In genomic region chr8:70773410-70773809, GRCm38 (mm10) we compare ENCODE assay signal across 9 mouse cellular contexts. TPM values are rescaled to one million over a fixed set of nuclear protein-coding genes. Genes with fewer than 3 reads are reported as not detected.
A peak's percentile ranks its signal among the peaks of the same experiment; 100 is the strongest.
DNase-seq lines count a peak whose midpoint lies in the region; ATAC-seq and TF ChIP-seq lines count a peak whose summit lies in the region.
"Had no signal": no experiment of that assay in that cellular context is flagged by ENCODE, and none has a peak within 500 bp of the region (broad histone marks: within the 10 kb centered on the region; RNA-seq: fewer than 3 reads in every experiment).

No protein-coding gene starts in this region.

- H3K27ac ChIP-seq in forebrain, embryonic 12.5 days, result peak overlapping the region; percentile 47; the same call in 1 of the 2 replicates
- no peak overlapping the region for H3K27ac ChIP-seq in forebrain, embryonic 11.5 days (ENCODE audit: low read depth, low read length)
- H3K27ac ChIP-seq in lung, embryonic 15.5 days, result peak overlapping the region; percentile 80
- H3K27ac ChIP-seq in hindbrain, embryonic 12.5 days, result peak overlapping the region; percentile 23; the same call in 1 of the 2 replicates
- peak overlapping the region; percentile 72 for H3K27ac ChIP-seq in small intestine, adult 2 months (ENCODE audit: insufficient read depth, low read depth, low read length)

- H3K9ac ChIP-seq in forebrain, embryonic 12.5 days, result 0 out of 2 replicates have a peak overlapping the region, but pooled peaks have one; percentile 36
- no peak overlapping the region for H3K9ac ChIP-seq in forebrain, embryonic 11.5 days (ENCODE audit: low read length)
- H3K9ac ChIP-seq in lung, embryonic 15.5 days, result 0 out of 2 replicates have a peak overlapping the region, but pooled peaks have one; percentile 28
- 0 out of 2 replicates have a peak overlapping the region, but pooled peaks have one; percentile 33 for H3K9ac ChIP-seq in hindbrain, embryonic 12.5 days

- peaks cover 60% of the 10 kb centered on the region for H3K36me3 ChIP-seq in forebrain, embryonic 12.5 days (replicated peaks)
- peaks cover 2% of the 10 kb centered on the region; the same call in 1 of the 2 replicates for H3K36me3 ChIP-seq in forebrain, embryonic 11.5 days (ENCODE audit: control insufficient read depth, insufficient read depth, low read length)
- H3K36me3 ChIP-seq in lung, embryonic 15.5 days, result peaks cover 37% of the 10 kb centered on the region
- H3K36me3 ChIP-seq in hindbrain, embryonic 12.5 days, result peaks cover 64% of the 10 kb centered on the region
- peaks cover 25% of the 10 kb centered on the region for H3K36me3 ChIP-seq in small intestine, adult 2 months (ENCODE audit: control insufficient read depth, insufficient read depth, low read length)

- H3K4me2 ChIP-seq in forebrain, embryonic 12.5 days, result no peak overlapping the region
- no peak overlapping the region for H3K4me2 ChIP-seq in forebrain, embryonic 11.5 days (ENCODE audit: low read depth, low read length, severe bottlenecking)
- H3K4me2 ChIP-seq in lung, embryonic 15.5 days, result peak overlapping the region; percentile 42
- H3K4me2 ChIP-seq in hindbrain, embryonic 12.5 days (replicated peaks), result peak overlapping the region; percentile 90; the same call in 1 of the 2 replicates

- H3K4me1 ChIP-seq in forebrain, embryonic 12.5 days, result peaks cover 49% of the 10 kb centered on the region
- peaks cover 10% of the 10 kb centered on the region; the same call in 1 of the 2 replicates for H3K4me1 ChIP-seq in forebrain, embryonic 11.5 days (replicated peaks; ENCODE audit: control insufficient read depth, insufficient read depth, low read length)
- peaks cover 45% of the 10 kb centered on the region for H3K4me1 ChIP-seq in lung, embryonic 15.5 days
- peaks cover 40% of the 10 kb centered on the region for H3K4me1 ChIP-seq in hindbrain, embryonic 12.5 days
- peaks cover 42% of the 10 kb centered on the region for H3K4me1 ChIP-seq in small intestine, adult 2 months (ENCODE audit: control insufficient read depth, insufficient read depth, insufficient read length, low read length)

- no peak for TF ChIP-seq CTCF in small intestine, adult 2 months (IDR thresholded peaks at IDR 0.05; ENCODE audit: extremely low read depth, insufficient read length, insufficient replicate concordance, low read depth, low read length)

- 0 out of 2 replicates have a peak overlapping the region, but pooled peaks have one; percentile 2 for H3K4me3 ChIP-seq in forebrain, embryonic 12.5 days (replicated peaks)
- H3K4me3 ChIP-seq in forebrain, embryonic 11.5 days (ENCODE audit: low read depth, low read length), result no peak overlapping the region
- H3K4me3 ChIP-seq in lung, embryonic 15.5 days, result no peak overlapping the region
- H3K4me3 ChIP-seq in hindbrain, embryonic 12.5 days, result no peak overlapping the region
- H3K4me3 ChIP-seq in small intestine, adult 2 months (ENCODE audit: low read depth, low read length), result peak overlapping the region; percentile 40

- ATAC-seq in forebrain, embryonic 12.5 days (ENCODE audit: low FRiP score), result no peak
- ATAC-seq in forebrain, embryonic 11.5 days (replicated peaks; ENCODE audit: low FRiP score), result no peak
- no peak for ATAC-seq in lung, embryonic 15.5 days (ENCODE audit: borderline replicate concordance, extremely low read depth, low FRiP score, low TSS enrichment)
- no peak for ATAC-seq in hindbrain, embryonic 12.5 days (ENCODE audit: low FRiP score)

- no peaks in the 10 kb centered on the region for H3K9me3 ChIP-seq in forebrain, embryonic 12.5 days
- H3K9me3 ChIP-seq in forebrain, embryonic 11.5 days (ENCODE audit: control insufficient read depth, low read length), result no peaks in the 10 kb centered on the region
- no peaks in the 10 kb centered on the region for H3K9me3 ChIP-seq in lung, embryonic 15.5 days
- no peaks in the 10 kb centered on the region for H3K9me3 ChIP-seq in hindbrain, embryonic 12.5 days (replicated peaks)

- TF ChIP-seq POLR2A in small intestine, adult 2 months (IDR thresholded peaks at IDR 0.05; ENCODE audit: low read depth, low read length), result no peak

- 82% methylated on average over 5 of the region's 5 CpGs for WGBS in forebrain, embryonic 12.5 days
- 93% methylated on average over 5 of the region's 5 CpGs for WGBS in forebrain, embryonic 11.5 days
- 51% methylated on average over 5 of the region's 5 CpGs for WGBS in lung, embryonic 15.5 days
- 91% methylated on average over 5 of the region's 5 CpGs for WGBS in hindbrain, embryonic 12.5 days
- 52% methylated on average over 5 of the region's 5 CpGs for WGBS in small intestine, adult 2 months

- no peak for DNase-seq in forebrain, embryonic 11.5 days (ENCODE audit: low spot score)
- DNase-seq in lung, postnatal 36 days, result no peak
- no peak for DNase-seq in embryo, embryonic 10 days (ENCODE audit: low spot score)
- DNase-seq in right cerebral cortex, adult 2 months (ENCODE audit: low spot score in 2 of 2), result no peak

- 0 out of 2 replicates have a peak, but pooled peaks cover 4% of the 10 kb centered on the region for H3K27me3 ChIP-seq in forebrain, embryonic 12.5 days
- no peaks in the 10 kb centered on the region for H3K27me3 ChIP-seq in forebrain, embryonic 11.5 days (ENCODE audit: control insufficient read depth, insufficient read depth, low read length)
- H3K27me3 ChIP-seq in lung, embryonic 15.5 days, result no peaks in the 10 kb centered on the region
- no peaks in the 10 kb centered on the region for H3K27me3 ChIP-seq in hindbrain, embryonic 12.5 days
- no peaks in the 10 kb centered on the region for H3K27me3 ChIP-seq in small intestine, adult 2 months (ENCODE audit: control insufficient read depth, insufficient read depth, low read length)

RNA-seq across cellular contexts. Expression of gene Pik3r2, which starts 3.1 kb away (rescaled TPM):
- 72.7 and 79.1 TPM in 2 replicates for polyA plus RNA-seq in forebrain, embryonic 12.5 days (2016; fragmentation: Nextera tagmentation; extraction: Ambion mirVana)
- polyA plus RNA-seq in forebrain, embryonic 11.5 days (2014; fragmentation: Nextera tagmentation; extraction: Ambion mirVana), result 58.9 and 61.6 TPM in 2 replicates
- 56.1 and 56.8 TPM in 2 replicates for polyA plus RNA-seq in lung, embryonic 15.5 days (2015; fragmentation: Nextera tagmentation; extraction: Ambion mirVana)
- polyA plus RNA-seq in hindbrain, embryonic 12.5 days (2016; fragmentation: Nextera tagmentation; extraction: Ambion mirVana), result 84.5 and 85.5 TPM in 2 replicates
- polyA plus RNA-seq in small intestine, adult 2 months (2012; rRNA removed), result 129 and 414 TPM in 2 replicates

RNA-seq across cellular contexts. Expression of gene Mpv17l2, which starts 12.7 kb away (rescaled TPM):
- 33.2 and 34.5 TPM in 2 replicates for polyA plus RNA-seq in forebrain, embryonic 12.5 days (2016; fragmentation: Nextera tagmentation; extraction: Ambion mirVana)
- polyA plus RNA-seq in forebrain, embryonic 11.5 days (2014; fragmentation: Nextera tagmentation; extraction: Ambion mirVana), result 31.0 and 34.1 TPM in 2 replicates
- 35.4 and 36.2 TPM in 2 replicates for polyA plus RNA-seq in lung, embryonic 15.5 days (2015; fragmentation: Nextera tagmentation; extraction: Ambion mirVana)
- 38.2 and 38.3 TPM in 2 replicates for polyA plus RNA-seq in hindbrain, embryonic 12.5 days (2016; fragmentation: Nextera tagmentation; extraction: Ambion mirVana)
- 190 and 222 TPM in 2 replicates for polyA plus RNA-seq in small intestine, adult 2 months (2012; rRNA removed)

RNA-seq across cellular contexts. Expression of gene Rab3a, which starts 18.9 kb away (rescaled TPM):
- polyA plus RNA-seq in forebrain, embryonic 12.5 days (2016; fragmentation: Nextera tagmentation; extraction: Ambion mirVana), result 87.8 and 95.4 TPM in 2 replicates
- 42.7 and 49.7 TPM in 2 replicates for polyA plus RNA-seq in forebrain, embryonic 11.5 days (2014; fragmentation: Nextera tagmentation; extraction: Ambion mirVana)
- polyA plus RNA-seq in lung, embryonic 15.5 days (2015; fragmentation: Nextera tagmentation; extraction: Ambion mirVana), result 12.8 and 12.9 TPM in 2 replicates
- polyA plus RNA-seq in hindbrain, embryonic 12.5 days (2016; fragmentation: Nextera tagmentation; extraction: Ambion mirVana), result 126 and 134 TPM in 2 replicates
- polyA plus RNA-seq in small intestine, adult 2 months (2012; rRNA removed), result 14.9 and 26.3 TPM in 2 replicates

RNA-seq across cellular contexts. Expression of gene Mast3, which starts 31.4 kb away (rescaled TPM):
- 14.5 and 16.8 TPM in 2 replicates for polyA plus RNA-seq in forebrain, embryonic 12.5 days (2016; fragmentation: Nextera tagmentation; extraction: Ambion mirVana)
- 15.9 and 17.4 TPM in 2 replicates for polyA plus RNA-seq in forebrain, embryonic 11.5 days (2014; fragmentation: Nextera tagmentation; extraction: Ambion mirVana)
- 13.6 and 15.8 TPM in 2 replicates for polyA plus RNA-seq in lung, embryonic 15.5 days (2015; fragmentation: Nextera tagmentation; extraction: Ambion mirVana)
- polyA plus RNA-seq in hindbrain, embryonic 12.5 days (2016; fragmentation: Nextera tagmentation; extraction: Ambion mirVana), result 16.0 and 17.7 TPM in 2 replicates
- polyA plus RNA-seq in small intestine, adult 2 months (2012; rRNA removed), result 63.9 and 71.9 TPM in 2 replicates

RNA-seq across cellular contexts. Expression of gene Il12rb1, which starts 34.8 kb away (rescaled TPM):
- polyA plus RNA-seq in forebrain, embryonic 12.5 days (2016; fragmentation: Nextera tagmentation; extraction: Ambion mirVana), result not detected in 2 replicates
- polyA plus RNA-seq in forebrain, embryonic 11.5 days (2014; fragmentation: Nextera tagmentation; extraction: Ambion mirVana), result not detected in 2 replicates
- polyA plus RNA-seq in lung, embryonic 15.5 days (2015; fragmentation: Nextera tagmentation; extraction: Ambion mirVana), result 0.16 and 0.27 TPM in 2 replicates
- not detected in 2 replicates for polyA plus RNA-seq in hindbrain, embryonic 12.5 days (2016; fragmentation: Nextera tagmentation; extraction: Ambion mirVana)
- polyA plus RNA-seq in small intestine, adult 2 months (2012; rRNA removed), result 2.5 and 5.4 TPM in 2 replicates
- polyA plus RNA-seq: limb, embryonic 11.5 days had no signal

Comparison
In these comparisons a context has a peak if more than half of its experiments do, and no peak if none do; other contexts are left out.
1. H3K4me3 ChIP-seq: peak in forebrain, embryonic 12.5 days (single experiment) and small intestine, adult 2 months (single experiment); none in forebrain, embryonic 11.5 days (single experiment), lung, embryonic 15.5 days (single experiment) and hindbrain, embryonic 12.5 days (single experiment).
2. H3K4me2 ChIP-seq: peak in lung, embryonic 15.5 days (single experiment) and hindbrain, embryonic 12.5 days (single experiment); none in forebrain, embryonic 12.5 days (single experiment) and forebrain, embryonic 11.5 days (single experiment).